Mouse (Mus musculus) layer of hippocampus, adult 11-12 months (tissue): ENCODE results near the gene Gps1.
"Not testable (repeated sequence)": the region's sequence is repeated elsewhere in the genome, so short reads cannot be mapped to it uniquely, and the experiment has no call there.

Source experiments
- DNase-seq: peaks from one replicate; pipeline ENCODE4 v3.0.0; 2022; ENCODE audit warnings: low spot score

Gps1 gene

DNA sequence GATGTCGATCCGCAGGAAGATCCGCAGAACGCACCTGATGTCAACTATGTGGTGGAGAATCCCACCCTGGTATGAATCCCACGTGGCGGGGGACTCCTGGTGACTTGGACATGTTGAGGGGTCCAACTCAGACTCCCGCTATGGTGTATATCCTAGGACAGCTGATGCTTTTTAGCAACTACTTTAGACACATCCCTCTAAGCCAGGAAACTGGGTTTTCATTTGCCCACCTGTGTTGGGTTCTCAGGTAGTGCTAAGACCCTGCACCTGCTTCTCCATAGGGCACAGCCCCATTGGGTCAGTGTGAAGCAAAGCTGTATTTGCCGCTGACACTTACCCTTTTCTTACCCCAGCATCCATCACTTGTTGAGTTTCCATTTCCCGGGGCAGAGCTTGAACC is 1.1 kb downstream of the Gps1 start:
- no peak for DNase-seq

DNA sequence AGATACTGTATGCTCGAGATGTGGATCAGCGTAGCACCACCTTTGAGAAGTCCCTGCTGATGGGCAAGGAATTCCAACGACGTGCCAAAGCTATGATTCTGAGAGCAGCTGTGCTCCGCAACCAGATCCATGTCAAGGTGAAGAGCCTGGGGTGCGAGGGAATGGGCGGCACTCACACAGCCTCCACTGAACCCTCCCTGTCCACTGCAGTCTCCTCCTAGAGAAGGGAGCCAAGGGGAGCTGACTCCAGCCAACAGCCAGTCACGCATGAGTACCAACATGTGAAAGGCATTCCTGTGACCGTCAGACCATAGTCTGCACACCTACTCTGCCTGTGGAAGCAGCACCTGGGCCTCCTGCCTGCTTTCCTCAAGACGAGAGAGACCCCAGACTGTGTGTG is 4.4 kb downstream of the Gps1 start:
- DNase-seq = not testable (repeated sequence)

DNA sequence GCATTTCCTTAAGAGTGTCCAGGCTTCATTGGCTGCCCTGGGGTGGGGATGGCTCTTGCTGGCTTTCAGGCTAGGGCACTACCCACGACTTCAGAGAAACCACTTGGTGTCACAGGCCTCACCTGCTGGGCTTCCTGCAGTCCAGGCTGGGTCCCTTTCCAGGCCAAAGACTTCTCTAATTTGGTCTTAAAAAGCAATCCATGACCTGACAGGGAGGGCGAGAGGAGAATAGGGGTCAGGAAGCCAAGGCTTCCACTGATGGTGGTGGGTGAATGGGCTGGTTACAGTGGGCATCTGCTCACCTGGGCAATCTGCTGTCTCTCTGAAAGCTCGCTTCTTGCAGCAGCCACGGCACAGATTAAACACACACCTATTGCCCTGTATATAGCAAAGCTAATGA is 5.3 kb downstream of the Gps1 start:
- no peak for DNase-seq

DNA sequence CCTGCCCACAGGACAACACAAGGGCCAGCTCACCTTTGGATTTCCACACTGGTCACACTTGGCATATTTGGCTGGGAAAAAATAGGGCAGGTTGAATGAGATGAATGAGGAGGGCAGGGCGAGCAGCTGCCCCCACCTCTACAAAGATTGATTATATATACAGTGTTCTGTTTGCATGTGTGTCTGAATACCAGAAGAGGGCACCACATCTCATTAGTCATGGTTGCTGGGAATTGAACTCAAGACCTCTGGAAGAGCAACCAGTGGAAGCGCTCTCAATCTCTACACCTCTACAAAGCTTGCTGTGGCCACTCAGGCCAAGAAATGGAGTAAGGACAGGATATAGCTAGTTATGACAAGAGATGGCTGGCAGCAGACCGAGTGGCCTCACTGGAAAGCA is 5.7 kb downstream of the Gps1 start:
- no peak for DNase-seq

DNA sequence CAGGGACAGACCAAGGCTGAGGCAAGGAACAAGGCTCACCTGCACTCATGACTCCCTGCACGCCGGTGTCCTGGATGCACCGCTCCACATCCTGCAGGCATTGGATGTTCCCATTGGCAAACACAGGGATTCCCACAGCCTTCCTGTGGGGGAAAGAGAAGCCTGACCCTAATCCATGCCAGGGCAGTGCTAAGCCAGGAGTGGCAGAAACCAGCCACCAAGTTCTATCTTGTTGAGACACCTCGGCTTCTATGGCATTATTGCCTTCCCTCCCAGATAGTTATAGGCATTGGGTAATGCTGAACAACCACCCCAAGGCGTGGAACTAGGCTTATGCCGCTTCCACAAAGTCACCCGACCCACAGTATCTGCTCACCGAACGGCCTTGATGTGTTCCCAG is 8.6 kb downstream of the Gps1 start:
- no peak for DNase-seq

DNA sequence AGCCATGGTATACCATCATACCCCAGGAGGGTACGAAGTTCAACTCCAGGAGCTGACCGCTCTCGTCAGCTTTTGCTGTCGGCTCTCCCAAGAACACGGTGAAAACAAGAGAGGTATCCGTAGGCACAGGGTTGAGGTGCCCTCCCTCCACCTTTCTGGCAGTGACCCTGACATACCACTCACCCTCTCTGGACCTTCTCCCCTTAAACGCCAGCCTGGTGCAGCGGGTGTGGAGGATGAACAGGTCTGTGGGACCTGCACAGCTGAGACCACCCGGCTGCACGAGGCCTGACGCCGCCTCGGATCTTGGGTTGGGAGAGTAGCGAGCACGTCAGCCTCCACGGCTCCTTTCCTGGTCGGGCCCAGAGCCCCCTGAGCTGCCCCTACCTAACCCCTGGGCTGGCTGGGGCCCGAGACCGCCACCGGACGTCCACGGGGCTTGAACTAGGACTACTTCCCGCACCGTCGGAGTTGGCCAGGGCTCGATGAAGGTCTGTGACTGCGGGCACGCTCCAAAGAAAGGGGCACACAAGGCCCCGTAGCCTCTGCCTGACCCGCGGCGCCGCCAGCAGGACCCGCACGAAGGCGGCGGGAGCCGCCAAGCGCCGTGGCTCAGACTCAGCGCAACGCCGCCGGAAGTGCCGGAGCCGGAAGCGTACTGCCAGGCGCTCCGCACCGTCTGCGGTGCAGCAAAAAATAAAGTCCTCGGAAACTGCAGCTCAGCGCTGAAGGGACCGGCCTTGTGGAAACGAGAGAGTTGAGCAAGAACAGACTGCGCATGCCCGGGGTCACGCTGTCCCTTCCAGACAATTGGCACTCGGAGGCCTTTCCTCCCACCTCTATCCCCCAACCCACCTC is 11.9 kb downstream of the Gps1 start, which contains the start of gene Dus1l:
Gene Dus1l, minus strand, starts transcription at position 648 of the 858 bp plus-strand sequence.
- peak; percentile 97 for DNase-seq

DNA sequence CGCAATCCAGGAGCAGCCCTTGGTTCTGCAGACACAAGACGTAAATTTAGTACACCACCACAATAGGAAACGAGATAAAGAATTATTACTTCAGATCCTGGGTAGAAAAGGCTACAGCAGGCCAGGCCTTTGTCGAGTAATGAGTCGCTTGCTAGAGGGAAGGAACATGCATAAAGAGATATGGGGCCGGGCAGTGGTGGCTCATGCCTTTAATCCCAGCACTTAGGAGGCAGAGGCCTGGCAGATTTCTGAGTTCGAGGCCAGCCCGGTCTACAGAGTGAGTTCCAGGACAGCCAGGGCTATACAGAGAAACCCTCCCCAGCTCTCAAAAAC is 12.5 kb downstream of the Gps1 start:
- DNase-seq = no peak

DNA sequence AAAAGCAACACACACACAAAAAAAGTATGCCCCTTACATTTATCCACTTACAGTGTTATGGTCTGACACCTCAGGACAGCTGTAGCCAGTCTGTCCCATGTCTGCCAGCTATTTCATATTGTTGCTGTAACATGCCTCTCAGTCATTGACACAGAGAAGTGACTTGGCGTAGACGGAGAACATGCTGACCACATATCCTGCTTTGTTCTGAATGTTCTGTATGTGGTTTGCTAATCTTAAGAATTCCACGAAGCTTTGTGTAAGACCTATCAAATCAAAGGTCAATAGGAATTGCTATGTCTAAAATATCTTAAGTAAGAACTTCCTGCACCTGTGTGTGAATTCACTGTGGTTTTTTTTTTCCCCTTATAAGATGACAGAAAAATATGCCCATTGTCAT is 14.2 kb downstream of the Gps1 start:
- no peak for DNase-seq

DNA sequence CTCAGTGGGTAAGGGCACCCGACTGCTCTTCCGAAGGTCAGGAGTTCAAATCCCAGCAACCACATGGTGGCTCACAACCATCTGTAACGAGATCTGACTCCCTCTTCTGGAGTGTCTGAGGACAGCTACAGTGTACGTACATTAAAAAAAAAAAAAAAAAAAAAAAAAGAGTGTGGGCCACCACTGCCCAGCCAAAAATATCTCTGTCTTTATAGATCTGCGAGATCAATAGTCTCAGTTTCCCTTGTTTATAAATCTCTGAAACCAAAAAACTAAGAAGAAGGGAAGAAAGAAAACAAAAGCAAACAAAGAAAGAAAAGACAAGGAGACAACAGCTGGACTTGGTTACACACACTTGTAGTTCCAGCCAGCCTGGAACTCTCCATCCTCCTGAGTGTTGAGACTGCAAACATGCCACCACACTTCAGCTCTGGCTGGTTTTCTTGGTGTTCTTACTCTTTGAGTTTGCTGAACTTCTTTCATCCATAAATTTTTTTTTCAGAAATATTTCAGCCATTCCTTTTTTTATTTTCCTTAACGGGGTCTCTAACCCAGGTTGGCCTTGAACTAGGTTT is 15.3 kb downstream of the Gps1 start:
- no peak for DNase-seq

DNA sequence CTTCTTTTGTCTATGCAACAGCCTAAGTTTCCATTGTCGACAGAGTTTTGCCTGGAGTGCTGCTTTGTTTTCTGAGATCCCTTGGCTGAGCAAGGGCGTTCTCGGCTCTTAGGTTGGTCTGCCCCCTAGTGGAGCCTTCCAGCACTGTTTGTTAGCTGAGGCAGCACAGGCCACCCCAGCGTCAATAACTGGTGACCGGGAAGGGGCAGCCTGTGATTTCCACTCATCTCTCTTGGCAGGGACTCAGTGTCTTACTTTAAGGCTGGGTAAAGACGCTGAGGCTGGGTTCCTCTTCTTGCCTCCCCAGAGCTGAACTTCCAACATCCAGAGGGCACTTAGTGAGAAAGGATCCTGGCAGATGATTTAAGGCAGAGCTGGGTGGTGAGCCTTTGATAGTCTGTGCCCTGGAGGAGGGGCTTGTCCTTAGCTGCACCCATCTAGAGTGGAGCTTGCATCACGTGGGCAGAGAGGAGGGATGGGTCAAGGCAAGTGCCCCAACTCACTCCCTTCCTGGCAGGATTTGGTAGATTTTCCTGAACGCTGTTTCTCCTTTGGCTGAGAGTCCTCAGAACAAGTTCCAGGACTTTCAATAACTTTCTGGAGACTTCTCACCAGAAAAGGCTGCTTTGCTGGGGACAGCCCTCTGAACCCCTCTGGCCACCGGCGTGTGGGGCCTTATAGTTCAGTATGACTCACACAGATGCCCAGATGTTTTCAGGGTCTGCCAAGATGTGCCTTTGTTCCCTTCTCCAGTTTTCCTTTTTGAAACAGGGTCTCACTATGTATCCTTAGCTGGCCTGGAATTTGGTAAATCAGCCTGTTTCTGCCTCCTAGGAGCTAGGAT is 16.2 kb downstream of the Gps1 start:
- DNase-seq = peak; percentile 87

DNA sequence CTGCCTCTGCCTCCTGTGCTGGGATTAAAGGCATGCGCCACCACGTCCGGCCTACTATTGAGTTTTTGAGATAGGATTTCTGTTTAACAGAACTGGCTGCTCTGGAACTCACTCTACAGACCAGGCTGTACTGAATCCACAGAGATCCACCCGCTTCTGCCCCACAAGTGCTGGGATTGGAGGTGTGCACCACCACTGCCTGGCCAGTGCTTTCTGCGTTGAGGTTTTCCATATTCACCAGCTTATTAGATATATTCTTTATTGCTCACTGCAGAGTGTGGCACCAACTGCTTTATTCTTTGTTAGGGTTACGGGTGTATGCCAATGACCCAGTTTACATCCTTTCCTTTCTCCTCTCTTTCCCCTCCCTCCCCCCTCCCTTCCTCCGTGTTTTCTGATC is 20.2 kb downstream of the Gps1 start:
- DNase-seq = no peak

DNA sequence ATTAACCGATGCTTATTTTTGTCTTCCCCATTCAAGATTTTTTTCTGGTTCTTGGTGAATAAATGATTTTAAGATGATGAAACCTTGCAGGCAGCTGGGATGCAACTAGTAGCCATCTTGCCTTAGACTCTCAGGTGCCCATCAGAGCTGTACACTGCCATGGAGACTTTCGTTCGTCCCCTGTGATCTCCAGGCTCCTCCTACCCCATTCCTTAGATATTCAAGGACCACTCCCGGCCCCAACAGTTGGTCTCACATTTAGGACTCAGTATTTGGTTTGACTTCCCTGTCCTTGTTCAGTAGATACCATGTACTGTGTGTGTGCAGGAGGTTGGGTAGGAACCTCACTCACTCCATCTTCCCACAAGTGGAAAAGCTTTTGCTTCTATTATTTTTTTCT is 20.7 kb downstream of the Gps1 start:
- no peak for DNase-seq

DNA sequence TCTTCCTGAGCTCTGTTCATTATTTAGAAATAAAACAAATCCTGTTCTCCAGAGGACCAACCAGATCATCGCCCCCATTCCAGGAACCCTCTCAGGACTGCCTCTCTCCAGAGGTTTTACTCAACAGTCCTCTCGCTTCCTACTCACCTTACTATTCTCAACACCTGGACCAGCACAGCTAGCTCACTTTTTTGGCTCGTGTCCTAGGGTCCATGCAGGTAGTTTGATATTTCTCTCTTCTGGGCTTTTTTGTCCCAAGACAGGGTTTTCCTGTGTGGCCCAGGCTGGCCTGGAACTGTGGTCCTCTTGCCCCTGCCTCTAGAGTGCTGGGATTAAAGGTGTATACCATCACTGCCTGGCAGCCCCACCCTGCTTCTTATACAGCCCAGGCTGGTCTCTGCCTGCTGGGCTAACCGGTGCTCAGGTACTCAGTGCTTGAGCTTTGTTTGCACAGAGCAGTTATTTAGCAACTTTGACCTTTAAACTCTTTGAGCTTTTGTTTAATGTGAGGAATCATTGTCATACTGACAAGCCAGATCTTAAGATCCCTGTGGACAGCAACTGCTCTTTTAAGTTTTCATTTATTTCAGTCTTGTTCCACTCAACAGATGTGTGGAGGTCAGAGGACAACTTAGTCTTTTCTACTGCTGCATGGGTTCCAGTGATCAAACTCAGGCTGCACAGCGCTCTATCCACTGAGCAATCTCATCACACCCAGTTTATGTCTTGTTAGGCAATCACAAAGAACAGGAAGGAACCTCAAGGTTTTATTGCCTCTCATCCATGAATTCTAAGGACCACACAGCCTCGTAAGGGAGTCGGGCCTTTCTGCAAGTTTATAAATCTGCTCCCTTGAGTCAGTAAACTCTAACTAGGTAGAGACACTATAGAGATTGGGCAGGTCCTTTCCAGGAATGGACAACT is 21.6 kb downstream of the Gps1 start:
- no peak for DNase-seq

DNA sequence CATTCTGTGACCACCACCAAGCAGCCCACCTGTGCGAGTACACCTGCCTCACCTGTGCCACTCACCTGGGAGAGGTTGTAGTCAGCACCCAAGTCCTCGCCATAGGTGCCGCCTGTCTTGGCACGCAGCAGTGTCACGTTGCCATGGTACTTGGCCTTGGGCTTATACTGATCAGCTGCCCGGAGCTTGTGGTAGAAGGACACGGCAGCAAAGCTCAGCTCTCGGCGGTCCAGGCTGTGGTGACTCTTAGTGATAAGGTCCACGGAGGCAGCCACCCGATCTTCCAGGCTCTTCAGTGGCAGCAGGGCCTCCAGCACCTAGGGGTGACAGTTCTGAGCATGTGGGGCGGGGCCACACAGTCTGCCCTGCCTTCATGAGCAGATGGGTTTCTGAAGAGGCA is 23.9 kb downstream of the Gps1 start:
- DNase-seq = no peak

DNA sequence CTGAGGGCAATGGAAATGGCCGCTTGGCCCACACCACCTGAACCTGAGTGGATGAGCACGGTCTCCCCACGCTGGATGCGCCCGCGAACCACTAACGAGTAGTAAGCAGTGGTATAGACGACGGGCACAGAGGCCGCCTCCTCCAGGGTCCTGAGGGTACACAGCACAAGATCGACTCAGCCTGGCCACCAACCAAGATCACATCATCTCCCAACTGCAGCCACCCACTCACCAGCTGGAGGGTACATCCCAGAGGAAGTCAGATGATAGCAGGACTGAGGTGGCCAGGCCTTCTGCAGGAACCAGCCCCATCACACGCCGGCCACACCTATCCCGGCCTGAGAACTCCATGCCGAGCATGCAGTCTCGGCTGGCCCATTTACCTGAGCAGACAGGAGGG is 28.0 kb downstream of the Gps1 start:
- DNase-seq = peak; percentile 49

DNA sequence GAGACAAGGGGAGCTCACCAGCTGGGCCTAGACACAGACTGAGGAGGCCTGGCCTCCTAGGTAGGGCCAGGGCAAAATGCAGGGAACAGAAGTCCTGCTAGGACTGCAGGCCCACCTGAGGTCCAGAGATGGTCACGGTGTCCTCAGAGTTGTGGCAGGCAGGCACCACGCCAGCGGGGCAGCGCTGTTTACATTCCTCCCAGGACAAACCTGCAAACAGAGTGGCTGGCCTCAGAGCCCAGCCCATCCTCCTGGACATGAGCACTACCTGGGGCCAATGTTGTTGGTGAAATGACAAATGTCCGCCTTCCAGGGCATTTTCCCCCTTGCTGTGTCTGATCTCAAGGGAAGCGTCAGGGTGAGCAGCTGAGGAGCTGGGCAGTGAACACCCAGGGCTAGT is 33.3 kb downstream of the Gps1 start:
- DNase-seq = no peak

DNA sequence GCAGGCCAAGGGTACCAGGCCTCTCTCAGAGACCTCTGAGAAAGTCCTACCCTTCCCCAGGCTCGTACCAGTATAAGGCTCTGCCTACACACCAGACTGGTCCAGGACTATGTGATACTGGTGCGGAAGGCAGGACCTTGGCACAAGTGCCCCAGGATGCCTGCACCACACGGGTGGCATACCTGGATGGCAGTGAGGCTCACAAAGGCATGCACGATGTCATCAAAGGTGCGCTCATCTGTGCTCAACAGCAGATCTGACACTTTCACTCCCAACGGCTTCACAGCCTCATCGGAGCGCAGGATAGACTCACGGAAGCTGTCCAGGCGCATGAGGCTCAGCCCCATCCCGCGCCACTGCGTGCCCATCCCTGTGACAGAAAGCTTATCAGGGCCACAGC is 34.2 kb downstream of the Gps1 start:
- no peak for DNase-seq

DNA sequence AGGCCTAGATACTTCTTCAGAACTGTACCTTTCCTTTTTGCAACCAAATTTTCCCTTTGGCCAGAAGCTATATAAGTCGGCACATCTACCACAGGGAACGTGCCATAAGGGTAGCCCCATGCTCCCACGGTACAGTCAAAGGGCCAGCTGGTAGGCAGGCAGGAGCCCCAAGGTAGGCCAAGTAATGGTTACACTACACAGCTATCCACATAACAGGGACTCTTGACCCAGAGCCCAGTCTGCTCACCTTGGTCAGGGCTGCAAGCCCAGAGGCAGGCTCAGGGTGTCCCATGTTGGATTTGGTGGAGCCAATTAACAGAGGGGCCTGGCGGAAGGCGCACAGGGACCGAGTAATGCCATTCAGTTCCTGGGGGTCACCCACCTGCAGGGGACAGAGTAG is 35.5 kb downstream of the Gps1 start:
- DNase-seq = no peak

DNA sequence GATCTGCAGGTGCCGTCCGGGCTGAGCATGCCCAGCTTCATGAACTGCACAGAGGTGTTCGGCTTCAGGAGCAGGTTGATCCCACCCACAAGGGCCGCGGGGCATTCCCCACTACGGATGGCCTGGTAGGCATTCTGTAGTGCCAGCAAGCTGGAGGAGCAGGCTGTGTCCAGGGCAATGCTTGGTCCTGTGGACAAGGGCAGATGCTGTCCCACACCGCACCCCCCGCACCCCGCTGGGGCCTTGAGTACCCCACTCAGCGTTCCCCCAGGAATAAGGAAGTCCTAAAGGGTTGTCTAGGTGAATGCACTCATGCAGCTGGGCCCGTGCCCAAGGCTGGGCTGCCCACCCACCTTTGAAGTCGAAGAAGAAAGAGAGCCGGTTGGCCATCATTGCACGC is 36.5 kb downstream of the Gps1 start:
- DNase-seq = no peak

DNA sequence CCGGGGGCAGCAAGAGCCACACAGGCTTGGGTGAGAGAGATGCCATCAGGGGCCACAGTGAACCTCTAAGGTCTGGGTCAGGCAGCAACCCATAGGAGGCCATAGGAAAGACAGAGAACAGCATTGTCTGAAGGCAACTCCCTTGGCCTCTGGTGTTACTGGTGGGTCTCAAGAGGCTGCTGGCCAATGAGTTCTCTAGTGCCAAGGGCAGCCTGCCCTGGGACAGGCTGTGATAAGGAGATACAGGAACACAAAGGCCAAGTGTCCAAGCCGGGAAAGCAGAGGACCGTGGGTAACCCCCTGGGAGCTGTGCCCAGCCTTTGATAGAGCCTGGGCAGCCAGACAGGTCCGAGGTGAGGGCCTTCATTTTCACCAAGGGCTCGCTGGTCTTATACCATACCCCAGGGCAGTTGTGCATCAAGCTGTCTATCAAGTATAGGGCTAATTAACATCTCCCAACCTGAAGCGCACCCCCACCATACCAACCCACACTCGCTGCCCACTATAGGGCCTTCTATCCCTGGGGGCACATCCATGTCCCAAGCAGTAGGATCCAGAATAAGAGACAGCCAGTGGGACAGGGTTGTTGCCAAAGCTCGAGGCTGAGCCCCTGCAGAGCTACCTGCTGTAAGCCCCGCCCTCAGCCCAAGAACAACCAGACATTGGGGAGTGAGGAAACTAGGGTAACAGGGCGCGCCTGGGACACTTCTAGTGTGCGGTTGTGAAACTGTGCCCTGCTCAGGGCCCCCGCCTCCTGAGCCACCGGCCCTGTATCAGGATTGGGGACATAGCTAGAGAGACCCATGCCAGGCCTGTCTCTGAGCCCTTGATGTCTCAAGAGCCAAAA is 37.2 kb downstream of the Gps1 start:
- DNase-seq = peak; percentile 50

DNA sequence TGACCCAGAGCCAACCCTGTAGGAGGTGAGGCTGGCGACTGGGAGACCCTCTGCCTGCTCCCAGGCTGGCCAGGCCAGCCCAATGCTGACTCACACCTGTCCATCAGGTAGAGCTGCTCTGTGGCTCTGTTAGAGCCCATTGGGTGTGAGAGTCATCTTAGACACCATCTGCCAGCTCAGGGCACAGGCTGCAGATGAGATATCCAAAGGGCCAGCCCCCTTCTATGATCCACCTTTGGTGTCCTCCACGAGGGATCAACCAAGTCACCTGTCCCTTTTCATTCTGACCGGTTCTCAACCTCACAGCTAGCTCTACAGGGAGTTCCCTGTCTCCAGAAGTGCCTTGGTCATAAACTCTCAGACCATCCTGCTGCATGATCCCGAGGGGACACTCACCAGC is 38.2 kb downstream of the Gps1 start:
- DNase-seq = no peak
